Mouse (Mus musculus) MEL (cell line): ENCODE measurements around the gene Syt16. TPM values are rescaled to one million over a fixed set of nuclear protein-coding genes. Genes with fewer than 3 reads are reported as not detected.

Experiments used
- DNase-seq: peaks from one replicate; pipeline ENCODE4 v3.0.0; 2011; ENCODE audit warnings: low read depth, low spot score
- H3K27ac ChIP-seq: 2 replicates; pipeline ENCODE4 v1.5.1; 2012; ENCODE audit warnings: low read depth, mild to moderate bottlenecking, control low read depth, low read length, moderate library complexity; ENCODE audit not compliant: control insufficient read depth
- H3K27me3 ChIP-seq, 2 experiments: fragments of 150-350 bp in 1 of 2; sonication (generic) in 1 of 2; 2 replicates each; pipeline ENCODE4 v1.6.1; 2012; ENCODE audit warnings: low read length in 2 of 2, mild to moderate bottlenecking in 2 of 2, improper control_type of control experiment in 1 of 2, moderate library complexity in 1 of 2; ENCODE audit not compliant: insufficient read depth in 2 of 2, control insufficient read depth in 1 of 2
- H3K36me3 ChIP-seq, 2 experiments: 2 replicates each; pipeline ENCODE4 v1.6.1; 2012 to 2014; ENCODE audit warnings: low read length in 2 of 2, improper control_type of control experiment in 1 of 2, inconsistent platforms in 1 of 2, mild to moderate bottlenecking in 1 of 2; ENCODE audit not compliant: insufficient read depth in 2 of 2, control insufficient read depth in 1 of 2
- H3K4me1 ChIP-seq, 2 experiments: fragments of 150-350 bp in 1 of 2; sonication (generic) in 1 of 2; 2 replicates each; pipeline ENCODE4 v1.6.1; 2012; ENCODE audit warnings: low read length in 2 of 2, improper control_type of control experiment in 1 of 2, mild to moderate bottlenecking in 1 of 2; ENCODE audit not compliant: insufficient read depth in 2 of 2, control insufficient read depth in 1 of 2
- H3K4me3 ChIP-seq, 2 experiments: fragments of 150-350 bp in 1 of 2; sonication (generic) in 1 of 2; 2 replicates each; pipeline ENCODE4 v1.5.1; 2012; ENCODE audit warnings: low read depth in 2 of 2, low read length in 2 of 2, mild to moderate bottlenecking in 2 of 2, moderate library complexity in 2 of 2, control low read depth in 1 of 2, improper control_type of control experiment in 1 of 2; ENCODE audit not compliant: control insufficient read depth in 1 of 2, insufficient read depth in 1 of 2
- H3K79me2 ChIP-seq: 2 replicates; pipeline ENCODE4 v1.6.1; 2012; ENCODE audit warnings: mild to moderate bottlenecking, low read length, moderate library complexity; ENCODE audit not compliant: control insufficient read depth, poor library complexity, insufficient read depth
- H3K9ac ChIP-seq: 2 replicates; pipeline ENCODE4 v1.6.1; 2012; ENCODE audit warnings: low read depth, mild to moderate bottlenecking, control low read depth, low read length, moderate library complexity; ENCODE audit not compliant: control insufficient read depth, poor library complexity, severe bottlenecking
- H3K9me3 ChIP-seq: fragments of 150-350 bp; sonication (generic); replicated peaks from 2 replicates; pipeline ENCODE4 v1.6.1; 2012; ENCODE audit warnings: mild to moderate bottlenecking, low read length, improper control_type of control experiment, moderate library complexity; ENCODE audit not compliant: insufficient read depth
- CHD1 ChIP-seq: IDR thresholded peaks from 2 replicates; pipeline ENCODE4 v1.6.1; 2012; ENCODE audit warnings: low read depth, mild to moderate bottlenecking, inconsistent platforms, low read length, improper control_type of control experiment
- CTCF ChIP-seq, 3 experiments: IDR thresholded peaks in 2 of 3; conservative IDR thresholded peaks in 1 of 3; 2 replicates each; pipeline ENCODE4 v1.5.1; 2011 to 2012; ENCODE audit warnings: low read length in 3 of 3, low read depth in 2 of 3, mild to moderate bottlenecking in 2 of 3, improper control_type of control experiment in 1 of 3, inconsistent platforms in 1 of 3, mixed read lengths in 1 of 3, moderate library complexity in 1 of 3; ENCODE audit not compliant: control insufficient read depth in 1 of 3, insufficient read depth in 1 of 3, poor library complexity in 1 of 3, severe bottlenecking in 1 of 3
- E2F4 ChIP-seq: IDR thresholded peaks from 2 replicates; pipeline ENCODE4 v1.6.1; 2011; ENCODE audit warnings: low read depth, low read length, improper control_type of control experiment, borderline replicate concordance
- ETS1 ChIP-seq: IDR thresholded peaks from 2 replicates; pipeline ENCODE4 v1.6.1; 2012; ENCODE audit warnings: low read depth, mild to moderate bottlenecking, inconsistent platforms, low read length, improper control_type of control experiment, moderate library complexity
- GABPA ChIP-seq: IDR thresholded peaks from 2 replicates; pipeline ENCODE4 v1.6.1; 2012; ENCODE audit warnings: low read depth, mild to moderate bottlenecking, inconsistent platforms, low read length, improper control_type of control experiment, moderate library complexity
- GATA1 ChIP-seq: IDR thresholded peaks from 2 replicates; pipeline ENCODE4 v1.6.1; 2011; ENCODE audit warnings: low read depth, low read length, improper control_type of control experiment
- JUND ChIP-seq: IDR thresholded peaks from 2 replicates; pipeline ENCODE4 v1.6.1; 2011; ENCODE audit warnings: low read depth, mild to moderate bottlenecking, improper control_type of control experiment, low read length
- MAX ChIP-seq: IDR thresholded peaks from 2 replicates; pipeline ENCODE4 v1.6.1; 2011; ENCODE audit warnings: low read length, improper control_type of control experiment
- MYB ChIP-seq: IDR thresholded peaks from 2 replicates; pipeline ENCODE4 v1.6.1; 2011; ENCODE audit warnings: mild to moderate bottlenecking, low read depth, low read length, improper control_type of control experiment
- MYC ChIP-seq: IDR thresholded peaks from 2 replicates; pipeline ENCODE4 v1.6.1; 2011; ENCODE audit warnings: low read depth, mild to moderate bottlenecking, low read length, improper control_type of control experiment, moderate library complexity
- NELFE ChIP-seq: IDR thresholded peaks from 2 replicates; pipeline ENCODE4 v1.6.1; 2011; ENCODE audit warnings: low read depth, low read length, improper control_type of control experiment
- POLR2A ChIP-seq, 2 experiments: IDR thresholded peaks; 2 replicates each; pipeline ENCODE4 v1.6.1; 2011 to 2012; ENCODE audit warnings: low read length in 2 of 2, mild to moderate bottlenecking in 2 of 2, control low read depth in 1 of 2, improper control_type of control experiment in 1 of 2, low read depth in 1 of 2, moderate library complexity in 1 of 2; ENCODE audit not compliant: control insufficient read depth in 1 of 2, insufficient read depth in 1 of 2, poor library complexity in 1 of 2
- POLR2AphosphoS2 ChIP-seq: IDR thresholded peaks from 2 replicates; pipeline ENCODE4 v1.6.1; 2011; ENCODE audit warnings: low read length, improper control_type of control experiment
- RAD21 ChIP-seq: IDR thresholded peaks from 2 replicates; pipeline ENCODE4 v1.6.1; 2011; ENCODE audit warnings: mild to moderate bottlenecking, low read depth, low read length, improper control_type of control experiment
- RCOR1 ChIP-seq: IDR thresholded peaks from 2 replicates; pipeline ENCODE4 v1.6.1; 2012; ENCODE audit warnings: low read depth, mild to moderate bottlenecking, inconsistent platforms, low read length, improper control_type of control experiment
- SIN3A ChIP-seq: IDR thresholded peaks from 2 replicates; pipeline ENCODE4 v1.6.1; 2012; ENCODE audit warnings: low read length, improper control_type of control experiment, inconsistent platforms
- TAL1 ChIP-seq: IDR thresholded peaks from 2 replicates; pipeline ENCODE4 v1.6.1; 2012; ENCODE audit warnings: mild to moderate bottlenecking, inconsistent platforms, low read length, moderate library complexity, mixed read lengths
- TBP ChIP-seq: IDR thresholded peaks from 2 replicates; pipeline ENCODE4 v1.8.0; 2011; ENCODE audit warnings: low read depth, low read length, improper control_type of control experiment
- UBTF ChIP-seq: IDR thresholded peaks from 2 replicates; pipeline ENCODE4 v1.6.1; 2012; ENCODE audit warnings: low read depth, mild to moderate bottlenecking, inconsistent platforms, low read length, improper control_type of control experiment, moderate library complexity, borderline replicate concordance; ENCODE audit not compliant: insufficient read depth
- USF2 ChIP-seq, 2 experiments: IDR thresholded peaks; 2 replicates each; pipeline ENCODE4 v1.6.1; 2011 to 2012; ENCODE audit warnings: improper control_type of control experiment in 2 of 2, low read length in 2 of 2, borderline replicate concordance in 1 of 2, inconsistent platforms in 1 of 2, low read depth in 1 of 2, mild to moderate bottlenecking in 1 of 2; ENCODE audit not compliant: insufficient read depth in 1 of 2
- ZNF384 ChIP-seq: IDR thresholded peaks from 2 replicates; pipeline ENCODE4 v1.6.1; 2012; ENCODE audit warnings: low read depth, mild to moderate bottlenecking, inconsistent platforms, low read length, improper control_type of control experiment
- polyA plus RNA-seq, 2 experiments: library from polyadenylated mRNA; stranded (reverse) in 1 of 2; unstranded in 1 of 2; fragments of >175 nt in 1 of 2; fragments of >200 nt in 1 of 2; gene quantifications; 2 replicates each; pipeline versions ENCODE4 v1.2.1 to v1.2.4; 2012; ENCODE audit warnings: low replicate concordance in 2 of 2, low read depth in 1 of 2; ENCODE audit not compliant: insufficient read length in 2 of 2, insufficient read depth in 1 of 2, missing spikeins in 1 of 2
- total RNA-seq: library from RNA; depleted of rRNA; stranded (reverse); fragments of 300-350 nt; gene quantifications from 2 replicates; pipeline ENCODE4 v1.2.3, GENCODE M21; 2012

Gene Syt16
- total and polyA plus RNA-seq, 3 experiments = 0.07 TPM; not detected in 2

DNA sequence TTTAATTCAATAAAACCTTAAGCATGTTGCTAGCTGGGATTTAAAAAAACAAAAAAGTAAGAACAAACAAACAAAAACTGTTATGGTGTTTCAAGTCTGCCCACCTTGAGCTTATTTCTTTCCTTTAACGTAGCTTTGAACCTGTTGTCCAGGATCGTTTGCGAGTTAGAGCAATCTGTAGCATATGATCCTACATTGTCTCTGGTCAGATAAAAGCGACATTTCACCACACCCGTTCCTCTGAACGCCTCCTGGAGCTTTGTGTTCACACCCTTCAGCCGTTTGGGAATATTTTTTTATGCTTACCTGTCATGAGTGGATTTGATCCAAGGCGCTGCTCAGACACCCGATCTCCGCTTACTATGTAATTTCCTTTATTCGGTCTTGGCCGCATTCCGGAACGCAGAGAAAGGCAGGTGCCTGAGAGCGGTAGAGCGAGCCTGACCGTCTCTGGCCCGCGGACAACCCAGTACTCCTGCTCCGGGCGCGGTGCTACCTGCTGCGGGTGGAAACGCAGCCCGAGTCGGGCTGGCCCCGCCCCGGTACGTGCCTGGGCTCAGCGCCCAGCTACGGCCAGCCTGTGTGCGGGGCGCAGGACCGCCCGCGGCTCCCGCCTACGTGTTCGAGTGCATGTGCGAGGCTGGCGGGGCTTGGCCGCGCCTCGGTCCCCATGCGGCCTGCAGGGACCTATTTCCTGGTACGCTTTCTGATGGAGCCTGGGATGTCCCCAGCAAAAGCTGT, 48.0 kb upstream of the Syt16 start:
- Histone ChIP-seq H3K9me3 (no peaks in the 10 kb centered on the region), H3K27ac (peak overlapping the region; percentile 3; the same call in 1 of the 2 replicates), H3K36me3 (peaks cover 11 to 17% of the 10 kb centered on the region in 2 experiments), H3K79me2 (peaks cover 2% of the 10 kb centered on the region), H3K9ac (peak overlapping the region; percentile 69), H3K27me3 (no peaks in the 10 kb centered on the region), H3K4me1 (peaks cover 3 to 6% of the 10 kb centered on the region in 2 experiments), H3K4me3 (peak overlapping the region; percentile 58 to 67)
- peak; percentile 69 for DNase-seq
- TF ChIP-seq JUND = no peak
- TF ChIP-seq UBTF = no peak
- 0 out of 2 replicates have a peak, but pooled peaks have one; percentile 47 for TF ChIP-seq CHD1
- no peak for TF ChIP-seq RAD21
- TF ChIP-seq ZNF384 = no peak
- no peak for TF ChIP-seq USF2 (IDR thresholded peaks at IDR 0.05; ENCODE audit: borderline replicate concordance in 1 of 2, insufficient read depth in 1 of 2, low read depth in 1 of 2, low read length in 2 of 2)
- no peak for TF ChIP-seq E2F4
- no peak for TF ChIP-seq MYB
- TF ChIP-seq TBP = 0 out of 2 replicates have a peak, but pooled peaks have one; percentile 11
- TF ChIP-seq MAX = peak; percentile 37; the same call in 1 of the 2 replicates
- no peak for TF ChIP-seq RCOR1
- peak in 1 of 2 experiments; percentile 35; a peak in 1 of 4 replicates for TF ChIP-seq POLR2A (IDR thresholded peaks at IDR 0.05; ENCODE audit: control insufficient read depth in 1 of 2, insufficient read depth in 1 of 2, low read depth in 1 of 2, low read length in 2 of 2, poor library complexity in 1 of 2)
- no peak for TF ChIP-seq GABPA
- no peak for TF ChIP-seq TAL1
- 0 out of 2 replicates have a peak, but pooled peaks have one; percentile 11 for TF ChIP-seq ETS1
- TF ChIP-seq CTCF (IDR thresholded peaks at IDR 0.05 in 2 of 3, conservative IDR thresholded peaks at IDR 0.05 in 1 of 3; ENCODE audit: control insufficient read depth in 1 of 3, insufficient read depth in 1 of 3, low read depth in 2 of 3, low read length in 3 of 3, poor library complexity in 1 of 3, severe bottlenecking in 1 of 3) = no peak
- peak; percentile 47; the same call in 1 of the 2 replicates for TF ChIP-seq SIN3A

DNA sequence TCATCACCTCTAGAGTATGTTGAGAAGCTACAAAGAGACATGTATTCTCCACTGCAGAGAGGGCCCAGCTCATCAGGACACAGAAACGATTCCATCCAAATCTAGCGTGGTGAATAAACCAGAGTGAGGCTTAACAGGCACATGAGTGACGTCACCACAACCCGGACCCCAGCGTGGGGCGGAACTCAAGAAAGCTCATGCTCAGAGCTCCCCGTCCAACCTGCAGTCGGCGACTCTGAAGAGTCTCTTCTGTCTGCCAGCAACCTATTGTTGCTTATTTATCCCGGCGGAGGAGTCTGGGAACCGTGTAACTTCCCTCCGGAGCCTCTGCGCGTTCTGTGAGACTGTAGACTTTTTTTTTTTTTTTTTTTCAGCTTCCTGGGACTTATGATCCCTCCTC, 44.6 kb upstream of the Syt16 start:
- Histone ChIP-seq H3K36me3 (peaks cover 0 to 18% of the 10 kb centered on the region in 2 experiments; a peak in 3 of 4 replicates), H3K4me1 (peaks cover 8 to 12% of the 10 kb centered on the region in 2 experiments), H3K79me2 (no peaks in the 10 kb centered on the region; the same call in 1 of the 2 replicates), H3K27me3 (no peaks in the 10 kb centered on the region), H3K4me3 (peak overlapping the region; percentile 69 to 96), H3K27ac (peak overlapping the region; percentile 80), H3K9ac (peak overlapping the region; percentile 72), H3K9me3 (no peaks in the 10 kb centered on the region)
- peak; percentile 89 for DNase-seq
- TF ChIP-seq POLR2AphosphoS2 (peak; percentile 60; the same call in 1 of the 2 replicates), GATA1 (0 out of 2 replicates have a peak, but pooled peaks have one; percentile 5), ZNF384 (peak; percentile 77), CHD1 (0 out of 2 replicates have a peak, but pooled peaks have one; percentile 42), CTCF (IDR thresholded peaks at IDR 0.05 in 2 of 3, conservative IDR thresholded peaks at IDR 0.05 in 1 of 3; ENCODE audit: control insufficient read depth in 1 of 3, insufficient read depth in 1 of 3, low read depth in 2 of 3, low read length in 3 of 3, poor library complexity in 1 of 3, severe bottlenecking in 1 of 3) (0 out of 6 replicates have a peak, but pooled peaks of 1 of the 3 experiments have one; percentile 9), MYB (no peak), POLR2A (IDR thresholded peaks at IDR 0.05; ENCODE audit: control insufficient read depth in 1 of 2, insufficient read depth in 1 of 2, low read depth in 1 of 2, low read length in 2 of 2, poor library complexity in 1 of 2) (peak; percentile 31 to 71; a peak in 2 of 4 replicates), MYC (no peak), NELFE (peak; percentile 61), TBP (peak; percentile 22; the same call in 1 of the 2 replicates), TAL1 (no peak)
